Mouse (Mus musculus): ENCODE results near the gene Hacl1.

DNA sequence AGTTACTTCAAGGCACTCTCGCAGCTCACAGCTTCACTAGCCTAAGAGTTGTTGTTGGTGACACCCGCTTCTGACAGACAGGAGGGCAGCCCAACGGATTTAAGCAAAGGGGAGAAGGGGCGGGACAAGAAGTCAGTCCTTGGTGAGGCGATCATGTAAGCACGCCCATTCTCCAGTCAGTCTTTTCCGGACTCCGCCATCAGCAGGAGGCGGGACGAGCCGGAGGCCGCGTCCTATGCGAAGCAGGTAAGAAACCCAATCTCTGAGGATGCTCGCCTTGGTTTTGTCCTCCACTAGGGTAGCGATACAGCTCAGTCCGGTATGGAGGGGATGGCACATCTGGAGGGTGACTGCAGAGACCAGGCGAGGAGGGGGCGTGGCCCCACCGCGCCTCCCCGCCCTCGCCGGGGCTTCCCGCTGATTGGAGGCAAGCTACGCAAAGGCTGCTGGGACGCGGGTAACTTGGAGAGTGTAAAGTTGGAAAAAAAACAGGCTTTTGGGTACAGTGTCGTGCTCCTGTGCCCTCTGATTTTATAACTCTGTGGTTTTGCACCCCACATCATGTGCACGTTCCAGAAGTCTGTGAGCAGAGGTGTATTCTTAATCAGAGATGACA is at the start of gene Hacl1, which contains the start of gene Btd:
- TF ChIP-seq POLR2A (IDR thresholded peaks at IDR 0.05; ENCODE audit: borderline replicate concordance, extremely low read depth, low read depth, low read length) (peak; percentile 77; the same call in 1 of the 2 replicates), CTCF (IDR thresholded peaks at IDR 0.05; ENCODE audit: insufficient read depth, low read length) (no peak)

Measured in lung, adult 2 months (tissue).